Mouse (Mus musculus) spleen, adult 2 months (tissue): ENCODE data around the gene Chml.

Experiments used
- CTCF ChIP-seq: fragments of 200-500 bp; IDR thresholded peaks from 2 replicates; pipeline ENCODE4 v1.5.1; 2011; ENCODE audit warnings: mild to moderate bottlenecking, inconsistent platforms; ENCODE audit not compliant: insufficient read depth, insufficient read length, insufficient replicate concordance; ENCODE audit errors: extremely low read depth
- POLR2A ChIP-seq: fragments of 200-500 bp; IDR thresholded peaks from 2 replicates; pipeline ENCODE4 v1.6.1; 2011; ENCODE audit warnings: low read depth, low read length, inconsistent platforms

DNA sequence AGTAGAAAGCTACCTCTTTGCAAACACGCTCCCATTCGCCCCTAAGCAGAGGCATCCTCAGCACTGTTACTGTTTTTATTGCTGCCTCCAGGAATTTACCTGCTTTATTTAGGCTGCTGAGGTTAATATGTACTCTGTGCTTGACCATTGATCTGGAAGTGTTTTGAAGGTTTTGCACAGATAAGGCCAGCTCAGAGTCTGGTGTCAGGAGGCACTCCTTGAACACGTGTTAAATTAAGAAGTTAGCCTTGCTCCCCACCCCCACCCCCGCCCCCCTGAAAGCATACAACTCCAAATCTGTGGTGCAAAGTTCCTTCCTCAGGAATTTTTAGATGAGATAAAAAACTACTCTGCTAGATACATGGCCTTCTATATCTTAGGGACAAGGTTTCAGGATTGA is 8.4 kb upstream of the Chml start:
- TF ChIP-seq CTCF, result no peak
- no peak for TF ChIP-seq POLR2A
